Mouse (Mus musculus): ENCODE data around the gene Knop1.

Knop1 gene

GRCm38 (mm10) chr7:118855877-118856304 lies at the start of gene Knop1:
TSS of gene Knop1 (minus strand) at chr7:118856254.
- DNase-seq (ENCODE audit: low spot score) = peak; percentile 55

GRCm38 (mm10) chr7:118904530-118904929 lies 48.5 kb upstream of the Knop1 start:
- no peak for DNase-seq (ENCODE audit: low spot score)

- DNase-seq (ENCODE audit: low spot score) = no peak
Observed at GRCm38 (mm10) chr7:118903879-118904278, 47.8 kb upstream of the Knop1 start.

GRCm38 (mm10) chr7:118902944-118903343 lies 46.9 kb upstream of the Knop1 start:
- no peak for DNase-seq (ENCODE audit: low spot score)

GRCm38 (mm10) chr7:118900090-118900489 lies 44.0 kb upstream of the Knop1 start:
- DNase-seq (ENCODE audit: low spot score) = no peak

- no peak for DNase-seq (ENCODE audit: low spot score)
Observed at GRCm38 (mm10) chr7:118898063-118898462, 42.0 kb upstream of the Knop1 start.

GRCm38 (mm10) chr7:118895469-118896450 lies 39.7 kb upstream of the Knop1 start:
- no peak for DNase-seq (ENCODE audit: low spot score)

- DNase-seq (ENCODE audit: low spot score) = peak; percentile 55
Observed at GRCm38 (mm10) chr7:118889046-118889680, 33.1 kb upstream of the Knop1 start.

GRCm38 (mm10) chr7:118887303-118888055 lies 31.4 kb upstream of the Knop1 start:
- DNase-seq (ENCODE audit: low spot score) = peak; percentile 62

- no peak for DNase-seq (ENCODE audit: low spot score)
Observed at GRCm38 (mm10) chr7:118884969-118885368, 28.9 kb upstream of the Knop1 start.

GRCm38 (mm10) chr7:118883957-118884356 lies 27.9 kb upstream of the Knop1 start:
- DNase-seq (ENCODE audit: low spot score) = no peak

- no peak for DNase-seq (ENCODE audit: low spot score)
Observed at GRCm38 (mm10) chr7:118879466-118880029, 23.5 kb upstream of the Knop1 start.

- no peak for DNase-seq (ENCODE audit: low spot score)
Observed at GRCm38 (mm10) chr7:118865362-118865761, 9.3 kb upstream of the Knop1 start.

- no peak for DNase-seq (ENCODE audit: low spot score)
Observed at GRCm38 (mm10) chr7:118858640-118859039, 2.6 kb upstream of the Knop1 start.

- peak; percentile 97 for DNase-seq (ENCODE audit: low spot score)
Observed at GRCm38 (mm10) chr7:118855171-118855876, 730 bp downstream of the Knop1 start, which contains the start of gene Iqck. TSS of gene Iqck (plus strand) at chr7:118855752.

- DNase-seq (ENCODE audit: low spot score) = no peak
Observed at GRCm38 (mm10) chr7:118854606-118855005, 1.4 kb downstream of the Knop1 start.

GRCm38 (mm10) chr7:118852611-118853010 lies 3.4 kb downstream of the Knop1 start:
- DNase-seq (ENCODE audit: low spot score) = no peak

GRCm38 (mm10) chr7:118851571-118851970 lies 4.5 kb downstream of the Knop1 start:
- no peak for DNase-seq (ENCODE audit: low spot score)

GRCm38 (mm10) chr7:118850676-118851290 lies 5.3 kb downstream of the Knop1 start:
- DNase-seq (ENCODE audit: low spot score) = no peak

- DNase-seq (ENCODE audit: low spot score) = no peak
Observed at GRCm38 (mm10) chr7:118849543-118850250, 6.4 kb downstream of the Knop1 start.

All from embryo, embryonic 10 days (tissue).